Mouse (Mus musculus) CH12.LX (cell line): ENCODE measurements around the gene Wdr90. TPM values are rescaled to one million over a fixed set of nuclear protein-coding genes. Genes with fewer than 3 reads are reported as not detected.

Source experiments
- DNase-seq: peaks from one replicate; pipeline ENCODE4 v3.0.0-alpha.2; 2013; ENCODE audit errors: extremely low read depth
- H3K27ac ChIP-seq: 2 replicates; pipeline ENCODE4 v1.5.1; 2012; ENCODE audit warnings: low read depth, mild to moderate bottlenecking, control low read depth, moderate library complexity; ENCODE audit not compliant: insufficient read depth
- H3K27me3 ChIP-seq: replicated peaks from 2 replicates; pipeline ENCODE3; 2012; ENCODE audit warnings: inconsistent platforms
- H3K36me3 ChIP-seq, 2 experiments: replicated peaks in 1 of 2; 2 replicates each; pipeline versions ENCODE3 to v1.6.1; 2012; ENCODE audit warnings: inconsistent platforms in 1 of 2, low read length in 1 of 2, mild to moderate bottlenecking in 1 of 2, mixed read lengths in 1 of 2, moderate library complexity in 1 of 2; ENCODE audit not compliant: control insufficient read depth in 1 of 2, insufficient read depth in 1 of 2
- H3K4me1 ChIP-seq, 2 experiments: 2 replicates each; pipeline ENCODE4 v1.6.1; 2012; ENCODE audit warnings: inconsistent platforms in 1 of 2, moderate library complexity in 1 of 2; ENCODE audit not compliant: insufficient read depth in 2 of 2, control insufficient read depth in 1 of 2
- H3K4me2 ChIP-seq: 2 replicates; pipeline ENCODE4 v1.6.1; 2012; ENCODE audit warnings: low read depth, mild to moderate bottlenecking, control low read depth; ENCODE audit not compliant: poor library complexity, insufficient read depth, severe bottlenecking
- H3K4me3 ChIP-seq, 3 experiments: fragments of 150-350 bp in 1 of 3; sonication (generic) in 1 of 3; replicated peaks in 1 of 3; 2 replicates each; pipeline versions ENCODE3 to v1.5.1; 2011 to 2012; ENCODE audit warnings: low read depth in 2 of 3, low read length in 2 of 3, mild to moderate bottlenecking in 2 of 3, moderate library complexity in 2 of 3, control low read depth in 1 of 3, improper control_type of control experiment in 1 of 3, inconsistent platforms in 1 of 3, mixed read lengths in 1 of 3; ENCODE audit not compliant: poor library complexity in 1 of 3
- H3K79me2 ChIP-seq: replicated peaks from 2 replicates; pipeline ENCODE4 v1.6.1; 2012; ENCODE audit warnings: mild to moderate bottlenecking, moderate library complexity; ENCODE audit not compliant: control insufficient read depth, poor library complexity, insufficient read depth, severe bottlenecking; ENCODE audit errors: extremely low read depth
- H3K9ac ChIP-seq: 2 replicates; pipeline ENCODE4 v1.6.1; 2012; ENCODE audit warnings: low read depth, mild to moderate bottlenecking, control low read depth, moderate library complexity; ENCODE audit not compliant: insufficient read depth
- H3K9me3 ChIP-seq: replicated peaks from 2 replicates; pipeline ENCODE3; 2012; ENCODE audit warnings: low read length, inconsistent platforms, mixed read lengths
- BHLHE40 ChIP-seq: IDR thresholded peaks from 2 replicates; pipeline ENCODE4 v1.6.1; 2011; ENCODE audit warnings: mild to moderate bottlenecking, low read depth, low read length, improper control_type of control experiment
- CHD1 ChIP-seq: IDR thresholded peaks from 2 replicates; pipeline ENCODE4 v1.6.1; 2012; ENCODE audit warnings: low read depth, low read length, improper control_type of control experiment, inconsistent platforms
- CHD2 ChIP-seq: IDR thresholded peaks from 2 replicates; pipeline ENCODE4 v1.6.1; 2011; ENCODE audit warnings: low read length, improper control_type of control experiment
- CTCF ChIP-seq, 2 experiments: IDR thresholded peaks in 1 of 2; conservative IDR thresholded peaks in 1 of 2; 2 replicates each; pipeline ENCODE4 v1.5.1; 2011 to 2012; ENCODE audit warnings: low read depth in 2 of 2, low read length in 2 of 2, improper control_type of control experiment in 1 of 2, inconsistent platforms in 1 of 2, mild to moderate bottlenecking in 1 of 2, moderate library complexity in 1 of 2
- E2F4 ChIP-seq: IDR thresholded peaks from 2 replicates; pipeline ENCODE4 v1.6.1; 2011; ENCODE audit warnings: low read depth, low read length, improper control_type of control experiment; ENCODE audit not compliant: insufficient replicate concordance
- ELF1 ChIP-seq: IDR thresholded peaks from 2 replicates; pipeline ENCODE4 v1.6.1; 2014; ENCODE audit warnings: low read depth, mild to moderate bottlenecking, inconsistent platforms, low read length, improper control_type of control experiment
- EP300 ChIP-seq: IDR thresholded peaks from 2 replicates; pipeline ENCODE4 v1.6.1; 2011; ENCODE audit warnings: low read length, improper control_type of control experiment
- ETS1 ChIP-seq: conservative IDR thresholded peaks from 2 replicates; pipeline ENCODE4 v1.6.1; 2012; ENCODE audit warnings: low read depth, mild to moderate bottlenecking, inconsistent platforms, low read length, improper control_type of control experiment, moderate library complexity
- HCFC1 ChIP-seq: IDR thresholded peaks from 2 replicates; pipeline ENCODE4 v1.6.1; 2012; ENCODE audit warnings: low read depth, mild to moderate bottlenecking, inconsistent platforms, low read length, improper control_type of control experiment
- JUND ChIP-seq: conservative IDR thresholded peaks from 2 replicates; pipeline ENCODE4 v1.6.1; 2011; ENCODE audit warnings: low read depth, low read length, improper control_type of control experiment
- KAT2A ChIP-seq: IDR thresholded peaks from 2 replicates; pipeline ENCODE4 v1.6.1; 2012; ENCODE audit warnings: low read length, improper control_type of control experiment, inconsistent platforms; ENCODE audit not compliant: insufficient replicate concordance
- MAX ChIP-seq: IDR thresholded peaks from 2 replicates; pipeline ENCODE4 v1.6.1; 2011; ENCODE audit warnings: low read length, improper control_type of control experiment
- MEF2A ChIP-seq: IDR thresholded peaks from 2 replicates; pipeline ENCODE4 v1.6.1; 2014; ENCODE audit warnings: low read depth, mild to moderate bottlenecking, inconsistent platforms, low read length, improper control_type of control experiment, borderline replicate concordance
- NELFE ChIP-seq: IDR thresholded peaks from 2 replicates; pipeline ENCODE4 v1.6.1; 2011; ENCODE audit warnings: low read depth, low read length, improper control_type of control experiment
- PAX5 ChIP-seq: IDR thresholded peaks from 2 replicates; pipeline ENCODE4 v1.6.1; 2012; ENCODE audit warnings: low read length, inconsistent platforms, mixed read lengths
- POLR2A ChIP-seq: IDR thresholded peaks from 2 replicates; pipeline ENCODE4 v1.6.1; 2011; ENCODE audit warnings: low read depth, mild to moderate bottlenecking, improper control_type of control experiment, low read length
- RCOR1 ChIP-seq: conservative IDR thresholded peaks from 2 replicates; pipeline ENCODE4 v1.6.1; 2012; ENCODE audit warnings: low read depth, mild to moderate bottlenecking, inconsistent platforms, low read length, improper control_type of control experiment
- SIN3A ChIP-seq: IDR thresholded peaks from 2 replicates; pipeline ENCODE4 v1.6.1; 2012; ENCODE audit warnings: low read length, improper control_type of control experiment, inconsistent platforms
- UBTF ChIP-seq: IDR thresholded peaks from 2 replicates; pipeline ENCODE4 v1.6.1; 2012; ENCODE audit warnings: low read depth, mild to moderate bottlenecking, inconsistent platforms, low read length, improper control_type of control experiment, moderate library complexity
- USF1 ChIP-seq: IDR thresholded peaks from 2 replicates; pipeline ENCODE4 v1.6.1; 2014; ENCODE audit warnings: low read depth, mild to moderate bottlenecking, inconsistent platforms, low read length, improper control_type of control experiment
- USF2 ChIP-seq: conservative IDR thresholded peaks from 2 replicates; pipeline ENCODE4 v1.6.1; 2011; ENCODE audit warnings: low read depth, low read length, improper control_type of control experiment
- ZC3H11A ChIP-seq: IDR thresholded peaks from 2 replicates; pipeline ENCODE4 v1.6.1; 2012; ENCODE audit warnings: low read depth, mild to moderate bottlenecking, inconsistent platforms, low read length, improper control_type of control experiment
- ZMIZ1 ChIP-seq: IDR thresholded peaks from 2 replicates; pipeline ENCODE4 v1.6.1; 2012; ENCODE audit warnings: low read depth, mild to moderate bottlenecking, inconsistent platforms, low read length, improper control_type of control experiment
- dilution Hi-C: fragments of 300-500 bp; cut with MboI; formaldehyde crosslinking; loops from 2 replicates; pipeline ENCODE4 v1.14.3; 2020; ENCODE audit warnings: low sequenced_read_pairs; ENCODE audit not compliant: extremely low pct_unique_long_range_greater_than_20kb, extremely low pct_ligation_motif_present
- in situ Hi-C: fragments of 300-500 bp; cut with MboI; formaldehyde crosslinking; loops from 3 replicates; pipeline ENCODE4 v1.14.3; 2019; ENCODE audit warnings: low sequenced_read_pairs, low pct_ligation_motif_present, low pct_unique_long_range_greater_than_20kb, mixed read lengths
- polyA plus RNA-seq: library from polyadenylated mRNA; unstranded; fragments of >175 nt; gene quantifications from 2 replicates; pipeline ENCODE4 v1.2.1, GENCODE M21; 2012; ENCODE audit warnings: low read depth; ENCODE audit not compliant: insufficient read length
- total RNA-seq, 2 experiments: library from RNA; depleted of rRNA; stranded (reverse); fragments of 300-350 nt in 1 of 2; fragments of >200 nt in 1 of 2; gene quantifications; 2 replicates each; pipeline ENCODE4 v1.2.3; 2012 to 2014

Gene Wdr90
- total and polyA plus RNA-seq, 3 experiments: 16.0 to 38.0 (median 23.8) TPM

DNA sequence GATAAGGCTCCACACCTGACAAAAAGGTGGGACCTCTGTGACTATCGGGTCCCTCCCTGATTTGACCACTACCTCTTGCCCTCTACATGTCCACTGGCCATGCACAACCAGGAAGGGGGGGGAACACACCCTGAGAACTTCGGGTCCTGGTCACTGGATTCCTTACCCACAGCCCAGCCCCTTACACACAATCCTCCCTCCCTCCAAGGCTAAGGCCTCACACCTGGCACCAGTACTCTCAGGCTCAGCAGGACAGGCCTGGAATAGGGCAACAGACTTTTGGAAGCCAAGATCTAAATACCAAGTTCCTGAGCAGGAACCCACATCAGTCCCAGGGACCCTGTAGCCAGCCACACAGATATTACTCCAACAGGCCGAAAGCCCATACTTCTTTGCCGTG is 22.4 kb downstream of the Wdr90 start:
- in situ Hi-C loops: no loop called here
- Histone ChIP-seq H3K79me2 (peaks cover 10% of the 10 kb centered on the region), H3K36me3 (peaks cover 74 to 87% of the 10 kb centered on the region in 2 experiments), H3K9ac (no peak overlapping the region), H3K27me3 (no peaks in the 10 kb centered on the region), H3K4me1 (peaks cover 16 to 21% of the 10 kb centered on the region in 2 experiments), H3K4me3 (no peak overlapping the region), H3K4me2 (no peak overlapping the region), H3K27ac (no peak overlapping the region), H3K9me3 (no peaks in the 10 kb centered on the region)
- TF ChIP-seq USF1 (no peak), POLR2A (no peak), ZC3H11A (no peak), SIN3A (no peak), JUND (no peak), CTCF (conservative IDR thresholded peaks at IDR 0.05 in 1 of 2, IDR thresholded peaks at IDR 0.05 in 1 of 2; ENCODE audit: low read depth in 2 of 2, low read length in 2 of 2) (no peak), MAX (no peak), USF2 (no peak), ZMIZ1 (no peak), E2F4 (no peak), BHLHE40 (no peak), PAX5 (no peak), CHD2 (no peak), UBTF (no peak), EP300 (no peak), MEF2A (no peak), NELFE (no peak), ETS1 (no peak)
- DNase-seq: no peak
- dilution Hi-C loops: no loop called here

- dilution Hi-C loops: no loop called here
- no peak overlapping the region for H3K27ac ChIP-seq
- TF ChIP-seq KAT2A (no peak), ELF1 (no peak), RCOR1 (no peak), EP300 (no peak), ETS1 (no peak), BHLHE40 (no peak), USF2 (no peak), HCFC1 (no peak), CHD1 (no peak)
- H3K4me2 ChIP-seq: no peak overlapping the region
- no peaks in the 10 kb centered on the region for H3K27me3 ChIP-seq
- no peak for DNase-seq
- H3K36me3 ChIP-seq: peaks cover 73 to 81% of the 10 kb centered on the region in 2 experiments
- H3K9ac ChIP-seq: no peak overlapping the region
- H3K9me3 ChIP-seq: no peaks in the 10 kb centered on the region
- in situ Hi-C loops: no loop called here
- H3K4me3 ChIP-seq: no peak overlapping the region
- no peaks in the 10 kb centered on the region; the same call in none of the 2 replicates for H3K79me2 ChIP-seq
- peaks cover 9 to 18% of the 10 kb centered on the region in 2 experiments for H3K4me1 ChIP-seq
Measured at GRCm38 (mm10) chr17:25837533-25837932, 23.8 kb downstream of the Wdr90 start.
